Mouse (Mus musculus): Measurements from ENCODE around the gene Pla2g2c. TPM values are rescaled to one million over a fixed set of nuclear protein-coding genes. Genes with fewer than 3 reads are reported as not detected.

Pla2g2c gene
- polyA plus RNA-seq, 1 experiment, result not detected

- Histone ChIP-seq H3K4me1 (ENCODE audit: control insufficient read depth, insufficient read depth, insufficient read length) (no peaks in the 10 kb centered on the region), H3K4me3 (ENCODE audit: extremely low read depth, insufficient read depth, insufficient read length) (no peak overlapping the region), H3K27ac (ENCODE audit: insufficient read depth, low read length) (no peak overlapping the region; the same call in 1 of the 2 replicates), H3K36me3 (ENCODE audit: control insufficient read depth, insufficient read depth, low read length) (no peaks in the 10 kb centered on the region), H3K27me3 (ENCODE audit: control insufficient read depth, insufficient read depth, low read length) (no peaks in the 10 kb centered on the region)
- DNase-seq (ENCODE audit: low read depth in 1 of 2, low spot score in 2 of 2), result no peak
- WGBS, result 68% methylated on average over 9 of the region's 9 CpGs
- TF ChIP-seq POLR2A (IDR thresholded peaks at IDR 0.05; ENCODE audit: low read depth, low read length) (no peak), CTCF (IDR thresholded peaks at IDR 0.05; ENCODE audit: extremely low read depth, insufficient read depth, insufficient read length, insufficient replicate concordance) (no peak)
Observed at GRCm38 (mm10) chr4:138729018-138729703, 4.6 kb downstream of the Pla2g2c start.

- Histone ChIP-seq H3K27me3 (ENCODE audit: control insufficient read depth, insufficient read depth, low read length) (no peaks in the 10 kb centered on the region), H3K4me1 (ENCODE audit: control insufficient read depth, insufficient read depth, insufficient read length) (no peaks in the 10 kb centered on the region), H3K36me3 (ENCODE audit: control insufficient read depth, insufficient read depth, low read length) (no peaks in the 10 kb centered on the region), H3K27ac (ENCODE audit: insufficient read depth, low read length) (no peak overlapping the region), H3K4me3 (ENCODE audit: extremely low read depth, insufficient read depth, insufficient read length) (no peak overlapping the region)
- 75% methylated on average over 7 of the region's 7 CpGs for WGBS
- TF ChIP-seq POLR2A (IDR thresholded peaks at IDR 0.05; ENCODE audit: low read depth, low read length) (no peak), CTCF (IDR thresholded peaks at IDR 0.05; ENCODE audit: extremely low read depth, insufficient read depth, insufficient read length, insufficient replicate concordance) (no peak)
- DNase-seq (ENCODE audit: low read depth in 1 of 2, low spot score in 2 of 2), result no peak
Observed at GRCm38 (mm10) chr4:138734105-138734504, 9.5 kb downstream of the Pla2g2c start.

- DNase-seq (ENCODE audit: low read depth in 1 of 2, low spot score in 2 of 2), result no peak
- Histone ChIP-seq H3K27me3 (ENCODE audit: control insufficient read depth, insufficient read depth, low read length) (no peaks in the 10 kb centered on the region), H3K4me1 (ENCODE audit: control insufficient read depth, insufficient read depth, insufficient read length) (no peaks in the 10 kb centered on the region), H3K36me3 (ENCODE audit: control insufficient read depth, insufficient read depth, low read length) (no peaks in the 10 kb centered on the region), H3K27ac (ENCODE audit: insufficient read depth, low read length) (no peak overlapping the region), H3K4me3 (ENCODE audit: extremely low read depth, insufficient read depth, insufficient read length) (no peak overlapping the region)
- no peak for TF ChIP-seq POLR2A (IDR thresholded peaks at IDR 0.05; ENCODE audit: low read depth, low read length)
- TF ChIP-seq CTCF (IDR thresholded peaks at IDR 0.05; ENCODE audit: extremely low read depth, insufficient read depth, insufficient read length, insufficient replicate concordance), result no peak
- 90% methylated on average over 4 of the region's 4 CpGs for WGBS
Observed at GRCm38 (mm10) chr4:138734863-138735262, 10.3 kb downstream of the Pla2g2c start.

GRCm38 (mm10) chr4:138737031-138737430 is 12.4 kb downstream of the Pla2g2c start, which contains the start of gene Ubxn10:
Gene Ubxn10 (minus strand): TSS chr4:138737167.
- whole genome bisulfite sequencing, result 57% methylated on average over 7 of the region's 7 CpGs
- TF ChIP-seq CTCF (IDR thresholded peaks at IDR 0.05; ENCODE audit: extremely low read depth, insufficient read depth, insufficient read length, insufficient replicate concordance) (no peak), POLR2A (IDR thresholded peaks at IDR 0.05; ENCODE audit: low read depth, low read length) (no peak)
- H3K27ac ChIP-seq (ENCODE audit: insufficient read depth, low read length), result no peak within 1 kb of the TSS
- no peaks in the 10 kb centered on the region for H3K36me3 ChIP-seq (ENCODE audit: control insufficient read depth, insufficient read depth, low read length)
- no peaks in the 10 kb centered on the region for H3K4me1 ChIP-seq (ENCODE audit: control insufficient read depth, insufficient read depth, insufficient read length)
- H3K27me3 ChIP-seq (ENCODE audit: control insufficient read depth, insufficient read depth, low read length), result no peaks in the 10 kb centered on the region; the same call in 1 of the 2 replicates
- no peak within 1 kb of the TSS for H3K4me3 ChIP-seq (ENCODE audit: extremely low read depth, insufficient read depth, insufficient read length)
- no peak for DNase-seq (ENCODE audit: low read depth in 1 of 2, low spot score in 2 of 2)

GRCm38 (mm10) chr4:138739136-138739851 is 14.7 kb downstream of the Pla2g2c start:
- no peak for DNase-seq (ENCODE audit: low read depth in 1 of 2, low spot score in 2 of 2)
- no peak for TF ChIP-seq CTCF (IDR thresholded peaks at IDR 0.05; ENCODE audit: extremely low read depth, insufficient read depth, insufficient read length, insufficient replicate concordance)
- no peak for TF ChIP-seq POLR2A (IDR thresholded peaks at IDR 0.05; ENCODE audit: low read depth, low read length)
- Histone ChIP-seq H3K4me3 (ENCODE audit: extremely low read depth, insufficient read depth, insufficient read length) (no peak overlapping the region), H3K4me1 (ENCODE audit: control insufficient read depth, insufficient read depth, insufficient read length) (no peaks in the 10 kb centered on the region), H3K27me3 (ENCODE audit: control insufficient read depth, insufficient read depth, low read length) (no peaks in the 10 kb centered on the region; the same call in 1 of the 2 replicates), H3K36me3 (ENCODE audit: control insufficient read depth, insufficient read depth, low read length) (no peaks in the 10 kb centered on the region), H3K27ac (ENCODE audit: insufficient read depth, low read length) (no peak overlapping the region)
- WGBS, result 50% methylated on average over 7 of the region's 7 CpGs

- no peak overlapping the region for H3K4me3 ChIP-seq (ENCODE audit: extremely low read depth, insufficient read depth, insufficient read length)
Observed at GRCm38 (mm10) chr4:138745884-138746283, 21.3 kb downstream of the Pla2g2c start.

More at GRCm38 (mm10) chr4:138745884-138746283, 21.3 kb downstream of the Pla2g2c start:
- H3K27me3 ChIP-seq (ENCODE audit: control insufficient read depth, insufficient read depth, low read length), result no peaks in the 10 kb centered on the region; the same call in 1 of the 2 replicates
- no peaks in the 10 kb centered on the region for H3K4me1 ChIP-seq (ENCODE audit: control insufficient read depth, insufficient read depth, insufficient read length)
- no peaks in the 10 kb centered on the region for H3K36me3 ChIP-seq (ENCODE audit: control insufficient read depth, insufficient read depth, low read length)
- DNase-seq (ENCODE audit: low read depth in 1 of 2, low spot score in 2 of 2), result no peak
- TF ChIP-seq POLR2A (IDR thresholded peaks at IDR 0.05; ENCODE audit: low read depth, low read length) (no peak), CTCF (IDR thresholded peaks at IDR 0.05; ENCODE audit: extremely low read depth, insufficient read depth, insufficient read length, insufficient replicate concordance) (no peak)
- no peak overlapping the region for H3K27ac ChIP-seq (ENCODE audit: insufficient read depth, low read length)
- 70% methylated on average over 4 of the region's 4 CpGs for WGBS

Measured in spleen, adult 2 months (tissue).